Mouse (Mus musculus) thymus, adult 2 months (tissue): Measurements from ENCODE around the gene Apoc1. TPM values are rescaled to one million over a fixed set of nuclear protein-coding genes. Genes with fewer than 3 reads are reported as not detected.

Experiments used
- DNase-seq: peaks from one replicate; pipeline ENCODE4 v3.0.0; 2021
- H3K27ac ChIP-seq: fragments of 200-500 bp; 2 replicates; pipeline ENCODE4 v1.5.1; 2012; ENCODE audit warnings: low read length, control low read depth; ENCODE audit not compliant: control insufficient read depth, insufficient read depth
- H3K27me3 ChIP-seq: fragments of 200-500 bp; 2 replicates; pipeline ENCODE4 v1.6.1; 2012; ENCODE audit warnings: mild to moderate bottlenecking, low read length, moderate library complexity, mixed read lengths; ENCODE audit not compliant: control insufficient read depth, insufficient read depth
- H3K36me3 ChIP-seq: fragments of 200-500 bp; 2 replicates; pipeline ENCODE4 v1.6.1; 2012; ENCODE audit warnings: mild to moderate bottlenecking, low read length, moderate library complexity; ENCODE audit not compliant: control insufficient read depth, insufficient read depth
- H3K4me1 ChIP-seq: fragments of 200-500 bp; replicated peaks from 2 replicates; pipeline ENCODE4 v1.6.1; 2012; ENCODE audit warnings: low read length; ENCODE audit not compliant: control insufficient read depth, insufficient read depth
- H3K4me3 ChIP-seq: fragments of 200-500 bp; 2 replicates; pipeline ENCODE4 v1.5.1; 2012; ENCODE audit warnings: mild to moderate bottlenecking, low read length, control low read depth, moderate library complexity; ENCODE audit not compliant: control insufficient read depth, insufficient read depth
- CTCF ChIP-seq: fragments of 200-500 bp; IDR thresholded peaks from 2 replicates; pipeline ENCODE4 v1.5.1; 2012; ENCODE audit warnings: mild to moderate bottlenecking, control low read depth, low read length, moderate library complexity, borderline replicate concordance; ENCODE audit not compliant: control insufficient read depth, poor library complexity, insufficient read depth; ENCODE audit errors: extremely low read depth
- POLR2A ChIP-seq: fragments of 200-500 bp; IDR thresholded peaks from 2 replicates; pipeline ENCODE4 v1.6.1; 2012; ENCODE audit warnings: mild to moderate bottlenecking, low read length, control low read depth, moderate library complexity; ENCODE audit not compliant: control insufficient read depth, poor library complexity, insufficient read depth; ENCODE audit errors: extremely low read depth
- WGBS: fragments of 180-500 bp; shearing (Covaris S2); methylation state at CpG from one replicate; pipeline ENCODE4 v1.1.7; 2018; 5-methylcytosine and 5-hydroxymethylcytosine counted together
- polyA plus RNA-seq: library from polyadenylated mRNA; depleted of rRNA; stranded (reverse); fragments of >200 nt; gene quantifications from 2 replicates; pipeline ENCODE4 v1.2.3, GENCODE M21; 2012; rRNA removed

The Apoc1 gene
- polyA plus RNA-seq, 1 experiment: 24.8 TPM

DNA sequence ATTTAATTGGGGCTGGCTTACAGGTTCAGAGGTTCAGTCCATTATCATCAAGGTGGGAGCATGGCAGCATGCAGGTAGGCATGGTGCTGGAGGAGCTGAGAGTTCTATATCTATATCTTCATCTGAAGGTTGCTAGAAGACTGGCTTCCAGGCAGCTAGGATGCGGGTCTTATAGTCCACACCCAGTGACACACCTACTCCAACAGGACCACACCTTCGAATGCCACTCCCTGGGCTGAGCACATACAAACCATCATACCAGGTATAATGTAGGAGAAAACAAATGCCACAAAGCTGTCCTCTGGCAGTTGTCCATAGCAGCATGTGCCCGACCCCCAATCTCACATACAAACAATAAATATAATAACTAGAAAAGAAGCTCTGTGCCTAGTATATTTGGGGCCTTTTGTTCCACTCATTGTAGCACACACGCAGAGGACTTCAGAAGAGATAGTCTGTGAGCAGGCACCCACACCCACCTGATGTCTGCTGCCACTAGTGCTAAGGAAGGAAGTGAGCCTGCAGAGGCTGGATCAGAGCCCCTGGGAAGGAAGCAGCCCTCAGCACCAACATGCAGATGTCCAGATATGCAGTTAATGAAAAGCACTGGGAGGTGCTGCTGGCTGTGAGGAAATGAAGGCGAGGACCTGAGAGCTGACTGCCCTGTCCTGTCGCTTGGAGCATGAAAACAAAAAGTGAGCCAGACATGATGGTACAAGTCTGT is 41.2 kb downstream of the Apoc1 start:
- no peak for TF ChIP-seq CTCF
- Histone ChIP-seq H3K4me3 (no peak overlapping the region), H3K27ac (no peak overlapping the region), H3K27me3 (no peaks in the 10 kb centered on the region), H3K36me3 (peaks cover 38% of the 10 kb centered on the region), H3K4me1 (no peaks in the 10 kb centered on the region)
- WGBS: 68% methylated on average over 6 of the region's 6 CpGs
- no peak for DNase-seq

DNA sequence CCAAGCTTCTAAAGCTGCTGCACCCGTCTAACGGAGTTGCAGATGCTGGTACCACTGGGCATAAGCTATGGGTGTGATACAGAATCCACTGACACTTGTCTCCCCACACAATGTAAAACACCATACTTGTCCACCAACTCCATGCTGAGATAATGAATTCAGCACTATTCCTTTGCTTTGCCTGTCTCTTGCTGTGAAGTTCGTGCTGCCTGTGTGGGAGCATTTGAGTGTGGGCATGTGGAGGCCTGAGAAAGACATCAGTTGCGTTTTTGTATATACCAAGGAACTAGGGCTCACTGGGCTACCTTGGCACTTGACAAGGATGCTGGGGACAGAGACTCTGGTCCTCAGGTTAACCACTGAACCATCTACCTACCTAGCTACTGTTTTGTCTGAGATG is 51.2 kb downstream of the Apoc1 start:
- Histone ChIP-seq H3K36me3 (peaks cover 90% of the 10 kb centered on the region), H3K4me3 (no peak overlapping the region), H3K27me3 (no peaks in the 10 kb centered on the region), H3K27ac (no peak overlapping the region), H3K4me1 (no peaks in the 10 kb centered on the region)
- TF ChIP-seq POLR2A (no peak), CTCF (no peak)
- 95% methylated on average over 4 of the region's 4 CpGs for WGBS
- no peak for DNase-seq

Other genes starting within 250 kb of the Apoc1 start
- gene Mark4, start 233.8 kb downstream of the Apoc1 start, polyA plus RNA-seq: 36.3 and 48.8 TPM in 2 replicates
- 0.94 and 1.0 TPM in 2 replicates for gene Exoc3l2, start 229.3 kb downstream of the Apoc1 start, polyA plus RNA-seq
- gene Bloc1s3, start 184.3 kb downstream of the Apoc1 start, polyA plus RNA-seq: 13.2 and 15.5 TPM in 2 replicates
- gene Trappc6a, start 184.3 kb downstream of the Apoc1 start, polyA plus RNA-seq: 86.7 and 90.2 TPM in 2 replicates
- gene Nkpd1, start 174.8 kb downstream of the Apoc1 start, polyA plus RNA-seq: 1.1 and 1.2 TPM in 2 replicates
- 130 and 137 TPM in 2 replicates for gene Ppp1r37, start 129.6 kb downstream of the Apoc1 start, polyA plus RNA-seq
- gene Zfp296, start 115.4 kb downstream of the Apoc1 start, polyA plus RNA-seq: 4.5 and 4.7 TPM in 2 replicates
- 121 and 130 TPM in 2 replicates for gene Gemin7, start 115.1 kb downstream of the Apoc1 start, polyA plus RNA-seq
- gene Clasrp, start 88.2 kb downstream of the Apoc1 start, polyA plus RNA-seq: 240 and 315 TPM in 2 replicates
- gene Relb, start 63.2 kb downstream of the Apoc1 start, polyA plus RNA-seq: 66.9 and 75.6 TPM in 2 replicates
- 136 and 142 TPM in 2 replicates for gene Clptm1, start 27.6 kb downstream of the Apoc1 start, polyA plus RNA-seq
- gene Apoc2, start 14.7 kb downstream of the Apoc1 start, polyA plus RNA-seq: 6.7 and 7.1 TPM in 2 replicates
- gene Gm44805, start 11.2 kb downstream of the Apoc1 start, polyA plus RNA-seq: not detected in 2 replicates
- gene Apoc4, start 11.2 kb downstream of the Apoc1 start, polyA plus RNA-seq: 1.5 and 6.2 TPM in 2 replicates
- 1,583 and 2,086 TPM in 2 replicates for gene Apoe, start 6.5 kb upstream of the Apoc1 start, polyA plus RNA-seq
- gene Tomm40, start 22.8 kb upstream of the Apoc1 start, polyA plus RNA-seq: 109 and 120 TPM in 2 replicates
- gene Nectin2, start 57.8 kb upstream of the Apoc1 start, polyA plus RNA-seq: 10.0 and 11.4 TPM in 2 replicates
- gene Bcam, start 78.4 kb upstream of the Apoc1 start, polyA plus RNA-seq: 36.4 and 55.5 TPM in 2 replicates
- 2.4 and 2.8 TPM in 2 replicates for gene Cblc, start 104.1 kb upstream of the Apoc1 start, polyA plus RNA-seq
- 54.4 and 67.2 TPM in 2 replicates for gene Bcl3, start 130.1 kb upstream of the Apoc1 start, polyA plus RNA-seq
- 0.36 and 0.57 TPM in 2 replicates for gene Gm19345, start 159.3 kb upstream of the Apoc1 start, polyA plus RNA-seq
- gene Ceacam16, start 168.6 kb upstream of the Apoc1 start, polyA plus RNA-seq: 3.3 and 3.9 TPM in 2 replicates
- gene Ceacam19, start 195.3 kb upstream of the Apoc1 start, polyA plus RNA-seq: 0.30 and 0.36 TPM in 2 replicates
- gene Pvr, start 228.5 kb upstream of the Apoc1 start, polyA plus RNA-seq: 74.9 and 82.4 TPM in 2 replicates